Mouse (Mus musculus) gastrocnemius, postnatal 14 days (tissue): ENCODE results near the gene Klk15. TPM values are rescaled to one million over a fixed set of nuclear protein-coding genes. Genes with fewer than 3 reads are reported as not detected.
"Not testable (repeated sequence)": the region's sequence is repeated elsewhere in the genome, so short reads cannot be mapped to it uniquely, and the experiment has no call there.

Experiments
- DNase-seq: peaks from one replicate; pipeline ENCODE4 v3.0.0; 2021; ENCODE audit warnings: mixed read lengths
- intact Hi-C: fragments of 180-260 bp; cut with DNase I; formaldehyde crosslinking; loops from one replicate; pipeline ENCODE4 v1.15.1; 2025; ENCODE audit warnings: low total_unique reads
- total RNA-seq, 2 experiments: library from RNA; stranded (reverse); gene quantifications; 2 replicates each; pipeline ENCODE4 v1.2.3; 2021

Klk15 gene
- total RNA-seq, 2 experiments from 2014 or later: not detected

DNA sequence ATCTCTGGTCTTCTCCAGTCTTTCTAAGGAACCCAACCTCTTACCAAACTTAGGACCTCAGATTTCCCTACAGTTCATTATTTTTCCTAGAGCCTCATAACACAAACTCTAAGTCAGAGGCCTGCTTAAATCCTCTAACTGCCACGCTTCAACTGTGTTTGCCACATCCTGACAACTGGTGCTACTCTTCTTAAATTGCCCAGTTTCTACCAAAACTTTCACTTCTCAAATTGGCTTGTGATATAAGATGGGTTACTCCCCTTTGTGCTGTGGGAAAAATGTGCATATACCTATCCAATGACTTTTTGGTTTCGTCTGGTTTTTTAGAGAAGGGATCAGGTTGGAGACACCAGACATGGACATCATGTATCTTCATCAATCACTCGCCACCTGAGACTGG, 33.5 kb downstream of the Klk15 start:
- no peak for DNase-seq
- intact Hi-C loops: no loop called here

DNA sequence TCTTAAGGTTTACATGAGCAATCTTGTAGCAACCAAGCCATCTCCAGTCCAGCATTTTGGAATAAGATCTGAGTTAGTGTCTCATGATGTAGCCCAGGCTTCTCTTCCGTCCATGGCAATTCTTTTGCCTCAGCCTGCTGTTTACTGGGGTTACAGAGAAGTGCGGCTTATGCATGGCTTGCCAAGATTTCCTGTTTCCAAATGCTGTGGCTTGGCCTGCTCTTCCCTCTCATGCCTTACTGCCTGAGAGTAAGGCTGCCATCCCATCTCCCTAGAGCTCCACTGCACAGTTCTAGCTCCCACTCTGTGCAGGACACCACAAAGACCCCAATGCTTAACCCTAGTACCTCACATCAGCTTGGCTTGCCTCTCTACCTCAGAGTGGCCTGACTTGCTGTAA, 34.1 kb downstream of the Klk15 start:
- DNase-seq: no peak

DNA sequence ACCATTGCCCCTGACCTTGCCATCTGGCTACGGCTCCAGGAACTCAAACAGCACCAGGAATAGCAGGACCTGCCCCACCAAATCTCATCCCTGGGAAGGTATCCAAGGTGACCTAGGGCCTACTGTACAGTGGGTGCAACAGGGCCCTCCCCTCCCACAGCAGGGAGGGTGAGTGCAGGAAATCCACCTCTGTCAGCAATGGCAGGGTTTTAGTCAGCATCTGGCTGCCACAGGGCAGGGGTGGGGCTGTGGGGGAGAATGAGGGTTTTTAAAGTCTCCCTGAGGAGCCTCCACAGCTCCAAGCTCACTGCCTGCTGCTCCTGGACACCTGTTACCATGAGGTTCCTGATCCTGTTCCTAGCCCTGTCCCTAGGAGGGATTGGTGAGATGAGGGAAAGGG, 42.2 kb downstream of the Klk15 start, which contains the start of gene Klk1b9:
Gene Klk1b9, plus strand, starts transcription at position 301 of the 400 bp plus-strand sequence.
- DNase-seq, intact Hi-C loops: not testable (repeated sequence)

More for the DNA sequence above, 34.1 kb downstream of the Klk15 start:
- intact Hi-C loops: no loop called here

DNA sequence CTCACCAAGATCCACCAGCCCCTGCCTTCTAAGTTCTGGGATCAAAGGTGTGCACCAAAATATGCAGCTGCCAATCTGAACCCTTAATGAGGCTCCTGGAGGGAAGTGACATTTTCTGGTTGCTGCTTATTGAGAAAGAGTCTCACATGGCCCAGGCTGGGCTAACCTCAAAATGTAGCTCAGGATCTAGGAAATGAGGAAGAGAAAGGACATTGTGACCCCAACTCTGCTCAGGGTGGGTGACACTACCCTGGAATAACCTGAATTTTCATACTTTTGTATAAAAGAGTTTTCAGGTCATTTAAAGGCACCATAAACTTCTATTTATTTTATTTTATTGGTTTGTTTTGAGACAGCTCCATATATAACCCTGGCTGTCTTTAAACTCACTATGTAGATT, 52.1 kb downstream of the Klk15 start:
- intact Hi-C loops: no loop called here
- no peak for DNase-seq

Other genes starting within 250 kb of the Klk15 start
- gene Klk14, start 243.3 kb upstream of the Klk15 start, total RNA-seq: not detected
- gene Klk13, start 221.2 kb upstream of the Klk15 start, total RNA-seq: not detected
- gene Klk12, start 164.8 kb upstream of the Klk15 start, total RNA-seq: not detected
- gene Klk11, start 159.1 kb upstream of the Klk15 start, total RNA-seq: not detected
- gene Klk10, start 152.7 kb upstream of the Klk15 start, total RNA-seq: under 1 TPM in 1 of 2 experiments, not detected in 1; 0.22 TPM
- not detected for gene Klk9, start 141.8 kb upstream of the Klk15 start, total RNA-seq
- 1 to 10 TPM; 2.4 to 2.7 TPM for gene Klk8, start 136.2 kb upstream of the Klk15 start, total RNA-seq
- not detected for gene Klk7, start 122.4 kb upstream of the Klk15 start, total RNA-seq
- not detected for gene Klk6, start 109.2 kb upstream of the Klk15 start, total RNA-seq
- not detected for gene Klk5, start 91.8 kb upstream of the Klk15 start, total RNA-seq
- gene Klk4, start 52.6 kb upstream of the Klk15 start, total RNA-seq: not detected
- gene Klk1b8, start 16.9 kb downstream of the Klk15 start, total RNA-seq: under 1 TPM in 1 of 2 experiments, not detected in 1; 0.25 TPM
- gene Klk1b1, start 33.0 kb downstream of the Klk15 start, total RNA-seq: not detected
- not detected for gene Klk1b9, start 42.3 kb downstream of the Klk15 start, total RNA-seq
- not detected for gene Klk1b11, start 62.1 kb downstream of the Klk15 start, total RNA-seq
- gene Klk1b26, start 78.4 kb downstream of the Klk15 start, total RNA-seq: under 1 TPM in 1 of 2 experiments, not detected in 1; 0.21 TPM
- gene Klk1b27, start 118.5 kb downstream of the Klk15 start, total RNA-seq: not detected
- gene Klk1b21, start 168.6 kb downstream of the Klk15 start, total RNA-seq: not detected
- gene Klk1b22, start 178.9 kb downstream of the Klk15 start, total RNA-seq: not detected
- gene Klk1b16, start 203.0 kb downstream of the Klk15 start, total RNA-seq: not detected